Mouse (Mus musculus): ENCODE results near the gene Cdnf.
A peak's percentile ranks its signal among the peaks of the same experiment; 100 is the strongest.

Gene Cdnf

GRCm38 (mm10) chr2:3512552-3513454 lies at the start of gene Cdnf, which contains the start of the genes Gm45902 and Hspa14:
TSS of gene Cdnf (plus strand) at chr2:3513030.
TSS of gene Gm45902 (minus strand) at chr2:3512790.
TSS of gene Hspa14 (minus strand) at chr2:3512814.
- peak; percentile 98 for DNase-seq (ENCODE audit: low spot score)

- peak; percentile 6 for DNase-seq (ENCODE audit: low spot score)
These were observed 38.9 kb upstream of the Cdnf start for GRCm38 (mm10) chr2:3473891-3474290.

- DNase-seq (ENCODE audit: low spot score): peak; percentile 60
These were observed 38.4 kb upstream of the Cdnf start for GRCm38 (mm10) chr2:3474361-3474805.

- peak; percentile 96 for DNase-seq (ENCODE audit: low spot score)
These were observed 38.0 kb upstream of the Cdnf start, which contains the start of gene Suv39h2 for GRCm38 (mm10) chr2:3474861-3475283. TSS of gene Suv39h2 (minus strand) at chr2:3475031.

GRCm38 (mm10) chr2:3475746-3476251 lies 37.0 kb upstream of the Cdnf start:
- DNase-seq (ENCODE audit: low spot score): peak; percentile 10

- DNase-seq (ENCODE audit: low spot score): no peak
These were observed 32.6 kb upstream of the Cdnf start for GRCm38 (mm10) chr2:3480239-3480638.

- no peak for DNase-seq (ENCODE audit: low spot score)
These were observed 23.0 kb upstream of the Cdnf start for GRCm38 (mm10) chr2:3489816-3490215.

GRCm38 (mm10) chr2:3493833-3494409 lies 18.9 kb upstream of the Cdnf start:
- no peak for DNase-seq (ENCODE audit: low spot score)

- DNase-seq (ENCODE audit: low spot score): no peak
These were observed 13.3 kb upstream of the Cdnf start for GRCm38 (mm10) chr2:3499543-3499942.

- DNase-seq (ENCODE audit: low spot score): no peak
These were observed 11.9 kb upstream of the Cdnf start for GRCm38 (mm10) chr2:3500886-3501285.

- peak; percentile 24 for DNase-seq (ENCODE audit: low spot score)
These were observed 754 bp upstream of the Cdnf start for GRCm38 (mm10) chr2:3512076-3512475.

GRCm38 (mm10) chr2:3522558-3522957 lies 9.7 kb downstream of the Cdnf start:
- DNase-seq (ENCODE audit: low spot score): no peak

GRCm38 (mm10) chr2:3526288-3526687 lies 13.5 kb downstream of the Cdnf start:
- DNase-seq (ENCODE audit: low spot score): no peak

GRCm38 (mm10) chr2:3541307-3542079 lies 28.7 kb downstream of the Cdnf start:
- DNase-seq (ENCODE audit: low spot score): no peak

- no peak for DNase-seq (ENCODE audit: low spot score)
These were observed 33.2 kb downstream of the Cdnf start for GRCm38 (mm10) chr2:3546055-3546454.

- DNase-seq (ENCODE audit: low spot score): peak; percentile 66
These were observed 33.8 kb downstream of the Cdnf start for GRCm38 (mm10) chr2:3546588-3546987.

- DNase-seq (ENCODE audit: low spot score): no peak
These were observed 57.4 kb downstream of the Cdnf start, which contains the start of gene Fam107b for GRCm38 (mm10) chr2:3570186-3570585. TSS of gene Fam107b (plus strand) at chr2:3570488.

- DNase-seq (ENCODE audit: low spot score): no peak
These were observed 57.8 kb downstream of the Cdnf start for GRCm38 (mm10) chr2:3570606-3571005.

- DNase-seq (ENCODE audit: low spot score): no peak
These were observed 61.1 kb downstream of the Cdnf start for GRCm38 (mm10) chr2:3573883-3574282.

GRCm38 (mm10) chr2:3575140-3575539 lies 62.3 kb downstream of the Cdnf start:
- no peak for DNase-seq (ENCODE audit: low spot score)

Measured in T-cell, adult 2 months (primary cell).